Mouse (Mus musculus) embryonic fibroblast, embryonic 13.5 days (primary cell): Measurements from ENCODE around the gene Sema6c.

Experiments
- CTCF ChIP-seq: IDR thresholded peaks from 2 replicates; pipeline ENCODE4 v1.5.1; 2011; ENCODE audit warnings: mild to moderate bottlenecking, control low read depth, low read length, moderate library complexity, borderline replicate concordance; ENCODE audit not compliant: insufficient read depth
- POLR2A ChIP-seq: IDR thresholded peaks from 2 replicates; pipeline ENCODE4 v1.6.1; 2011; ENCODE audit warnings: low read depth, mild to moderate bottlenecking, control low read depth, low read length, moderate library complexity

GRCm38 (mm10) chr3:95139586-95140288, 20.5 kb upstream of the Sema6c start:
- TF ChIP-seq CTCF, result no peak
- no peak for TF ChIP-seq POLR2A
